Mouse (Mus musculus) forebrain, embryonic 11.5 days (tissue): ENCODE results near the gene Flnb. TPM values are rescaled to one million over a fixed set of nuclear protein-coding genes. Genes with fewer than 3 reads are reported as not detected.

Experiments used
- ATAC-seq: fragments of 200-750 bp; cut with Nextera tagmentation; replicated peaks from 2 replicates; pipeline ENCODE4 v1.8.0; 2017; ENCODE audit warnings: moderate TSS enrichment; ENCODE audit not compliant: low FRiP score
- DNase-seq: peaks from one replicate; pipeline ENCODE4 v3.0.0-alpha.2; 2017; ENCODE audit warnings: low spot score
- H3K27ac ChIP-seq: fragments of 300-500 bp; sonication (generic); 2 replicates; pipeline ENCODE4 v1.5.1; 2014; ENCODE audit warnings: low read depth, low read length
- H3K27me3 ChIP-seq: fragments of 300-500 bp; sonication (generic); 2 replicates; pipeline ENCODE4 v1.6.1; 2014; ENCODE audit warnings: mild to moderate bottlenecking, low read length, mixed read lengths; ENCODE audit not compliant: control insufficient read depth, insufficient read depth
- H3K36me3 ChIP-seq: fragments of 300-500 bp; sonication (generic); 2 replicates; pipeline ENCODE4 v1.6.1; 2014; ENCODE audit warnings: mild to moderate bottlenecking, low read length, moderate library complexity, mixed read lengths; ENCODE audit not compliant: control insufficient read depth, insufficient read depth
- H3K4me1 ChIP-seq: fragments of 300-500 bp; sonication (generic); replicated peaks from 2 replicates; pipeline ENCODE4 v1.6.1; 2014; ENCODE audit warnings: low read length, mixed read lengths; ENCODE audit not compliant: control insufficient read depth, insufficient read depth
- H3K4me2 ChIP-seq: fragments of 300-500 bp; sonication (generic); 2 replicates; pipeline ENCODE4 v1.6.1; 2014; ENCODE audit warnings: low read depth, mild to moderate bottlenecking, low read length, moderate library complexity, mixed read lengths; ENCODE audit not compliant: severe bottlenecking
- H3K4me3 ChIP-seq: fragments of 300-500 bp; sonication (generic); 2 replicates; pipeline ENCODE4 v1.5.1; 2014; ENCODE audit warnings: low read depth, low read length
- H3K9ac ChIP-seq: fragments of 300-500 bp; sonication (generic); 2 replicates; pipeline ENCODE4 v1.6.1; 2014; ENCODE audit warnings: low read length
- H3K9me3 ChIP-seq: fragments of 300-500 bp; sonication (generic); 2 replicates; pipeline ENCODE4 v1.6.1; 2016; ENCODE audit warnings: low read length, mixed read lengths; ENCODE audit not compliant: control insufficient read depth
- WGBS: fragments of 180-500 bp; shearing (Covaris S2); extraction: QIAGEN DNeasy Blood & Tissue Kit; methylation state at CpG from one replicate; pipeline ENCODE4 v1.1.7; 2014; 5-methylcytosine and 5-hydroxymethylcytosine counted together
- polyA plus RNA-seq: library from polyadenylated mRNA; unstranded; fragments of >200 nt; fragmentation: Nextera tagmentation; extraction: Ambion mirVana; gene quantifications from 2 replicates; pipeline ENCODE4 v1.2.1, GENCODE M21; 2014

Flnb gene
- polyA plus RNA-seq, 1 experiment from 2014 or later, result 27.2 TPM

GRCm38 (mm10) chr14:7978183-7978582 lies 160.4 kb downstream of the Flnb start:
- 81% methylated on average over 1 of the region's 1 CpGs for WGBS

DNA sequence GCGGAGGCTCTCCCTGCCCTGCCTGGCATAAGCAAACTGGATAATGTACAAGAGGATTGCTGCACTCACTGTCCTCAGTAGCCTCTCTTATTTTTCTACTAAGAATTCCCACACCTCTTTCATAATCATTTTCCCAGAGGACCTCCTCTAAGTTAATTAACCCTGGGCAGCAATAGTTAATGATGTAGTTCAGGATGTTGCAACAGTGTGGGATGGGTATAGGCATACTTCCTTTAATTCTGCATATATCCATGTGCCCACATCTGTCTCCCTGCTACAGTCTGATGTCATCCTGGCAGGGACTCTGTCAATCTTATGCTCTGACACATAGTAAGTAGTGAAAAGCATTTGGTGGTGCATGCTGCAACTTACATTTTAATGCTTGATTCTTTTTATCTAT lies 163.5 kb downstream of the Flnb start:
- Histone ChIP-seq H3K4me2 (no peak overlapping the region), H3K9ac (no peak overlapping the region), H3K27me3 (no peaks in the 10 kb centered on the region), H3K9me3 (no peaks in the 10 kb centered on the region), H3K4me1 (no peaks in the 10 kb centered on the region), H3K27ac (no peak overlapping the region), H3K4me3 (no peak overlapping the region), H3K36me3 (no peaks in the 10 kb centered on the region)
- WGBS, result 96% methylated on average over 1 of the region's 1 CpGs
- ATAC-seq (no peak), DNase-seq (no peak)

More at GRCm38 (mm10) chr14:7978183-7978582, 160.4 kb downstream of the Flnb start:
- H3K4me1 ChIP-seq, result no peaks in the 10 kb centered on the region
- H3K9me3 ChIP-seq, result no peaks in the 10 kb centered on the region
- no peak overlapping the region for H3K27ac ChIP-seq
- ATAC-seq (no peak), DNase-seq (no peak)
- no peak overlapping the region for H3K4me3 ChIP-seq
- H3K36me3 ChIP-seq, result no peaks in the 10 kb centered on the region
- H3K27me3 ChIP-seq, result no peaks in the 10 kb centered on the region
- H3K4me2 ChIP-seq, result no peak overlapping the region
- no peak overlapping the region for H3K9ac ChIP-seq

GRCm38 (mm10) chr14:7986913-7987312 lies 169.2 kb downstream of the Flnb start:
- Histone ChIP-seq H3K9ac (no peak overlapping the region), H3K9me3 (no peaks in the 10 kb centered on the region), H3K4me1 (no peaks in the 10 kb centered on the region), H3K27ac (no peak overlapping the region), H3K36me3 (no peaks in the 10 kb centered on the region), H3K4me3 (no peak overlapping the region), H3K4me2 (no peak overlapping the region), H3K27me3 (no peaks in the 10 kb centered on the region)
- DNase-seq (no peak), ATAC-seq (no peak)
- 98% methylated on average over 6 of the region's 6 CpGs for WGBS

DNA sequence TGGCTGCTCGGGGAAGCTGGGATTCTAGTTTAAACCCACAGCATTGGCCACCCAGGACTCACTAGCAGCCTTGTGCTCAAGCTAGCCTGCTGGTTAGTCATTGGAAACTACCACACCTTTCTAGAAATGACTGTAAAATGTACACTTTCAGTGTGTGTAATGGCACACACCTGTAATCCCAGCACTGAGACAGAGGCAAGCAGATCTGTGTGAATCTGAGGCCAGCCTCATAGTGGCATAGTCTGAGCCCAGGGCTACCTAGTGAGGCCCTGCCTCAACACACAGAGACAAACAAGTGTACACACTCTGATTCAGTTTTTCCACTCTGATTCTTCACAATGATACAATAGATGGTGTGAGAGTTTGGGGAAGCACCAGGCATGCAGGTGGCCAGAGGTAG lies 171.6 kb downstream of the Flnb start:
- ATAC-seq (no peak), DNase-seq (no peak)
- WGBS, result 61% methylated on average over 1 of the region's 1 CpGs
- H3K9ac ChIP-seq, result no peak overlapping the region
- H3K36me3 ChIP-seq, result no peaks in the 10 kb centered on the region
- no peaks in the 10 kb centered on the region for H3K9me3 ChIP-seq
- no peak overlapping the region for H3K4me3 ChIP-seq
- H3K4me1 ChIP-seq, result no peaks in the 10 kb centered on the region
- no peaks in the 10 kb centered on the region for H3K27me3 ChIP-seq
- no peak overlapping the region for H3K27ac ChIP-seq
- no peak overlapping the region for H3K4me2 ChIP-seq

DNA sequence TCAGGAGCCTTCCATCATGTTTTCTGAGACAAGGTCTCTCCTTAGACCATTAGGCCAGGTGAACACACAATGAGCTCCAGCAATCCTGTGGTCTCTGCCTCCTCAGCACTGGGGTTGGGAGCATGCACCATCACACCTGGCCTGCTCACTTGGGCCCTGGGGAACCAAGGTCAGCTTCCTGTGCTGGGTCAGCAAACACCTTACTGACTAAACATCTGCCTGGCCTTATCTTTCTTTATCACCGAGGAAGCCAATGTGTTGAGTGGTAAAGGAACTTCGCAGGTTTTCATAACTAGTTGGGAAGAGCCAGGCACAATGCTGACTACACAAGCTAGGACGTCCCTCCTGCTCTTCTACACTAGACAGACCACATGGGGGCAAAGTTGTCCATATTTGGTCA lies 172.2 kb downstream of the Flnb start:
- no peak overlapping the region for H3K27ac ChIP-seq
- 84% methylated on average over 3 of the region's 3 CpGs for WGBS
- H3K9me3 ChIP-seq, result no peaks in the 10 kb centered on the region
- DNase-seq (no peak), ATAC-seq (no peak)
- no peaks in the 10 kb centered on the region for H3K36me3 ChIP-seq
- H3K4me1 ChIP-seq, result no peaks in the 10 kb centered on the region
- no peak overlapping the region for H3K4me3 ChIP-seq
- H3K4me2 ChIP-seq, result no peak overlapping the region
- no peaks in the 10 kb centered on the region for H3K27me3 ChIP-seq
- no peak overlapping the region for H3K9ac ChIP-seq

- Histone ChIP-seq H3K27me3 (no peaks in the 10 kb centered on the region), H3K4me1 (no peaks in the 10 kb centered on the region), H3K9ac (no peak overlapping the region), H3K9me3 (no peaks in the 10 kb centered on the region), H3K27ac (no peak overlapping the region), H3K36me3 (no peaks in the 10 kb centered on the region), H3K4me2 (no peak overlapping the region), H3K4me3 (no peak overlapping the region)
- DNase-seq, result no peak
- WGBS, result 83% methylated on average over 5 of the region's 5 CpGs
- ATAC-seq, result no peak
Observed at GRCm38 (mm10) chr14:7991108-7991776, 173.5 kb downstream of the Flnb start.

DNA sequence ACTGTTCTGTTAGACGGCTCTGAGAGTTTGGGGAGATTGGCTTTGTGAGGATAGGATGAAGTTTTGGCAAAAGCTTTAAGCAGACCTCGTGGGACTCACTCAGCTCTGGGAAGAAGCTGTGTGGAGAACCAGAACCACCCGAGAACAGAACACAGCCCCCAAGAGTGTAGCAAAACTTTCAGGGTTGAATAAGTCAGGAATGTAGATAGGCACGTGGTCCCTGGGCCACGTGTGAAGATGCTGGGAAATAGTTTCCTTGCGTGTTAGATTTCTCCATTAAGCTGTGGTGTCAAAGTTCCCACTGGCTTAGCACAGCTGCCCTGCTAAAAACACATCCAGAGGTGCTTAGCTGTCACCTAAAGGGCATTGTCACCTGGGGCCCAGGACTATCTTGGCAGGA lies 174.4 kb downstream of the Flnb start:
- Histone ChIP-seq H3K9ac (no peak overlapping the region), H3K4me3 (no peak overlapping the region), H3K9me3 (no peaks in the 10 kb centered on the region), H3K27ac (no peak overlapping the region), H3K27me3 (no peaks in the 10 kb centered on the region), H3K36me3 (no peaks in the 10 kb centered on the region), H3K4me2 (no peak overlapping the region), H3K4me1 (no peaks in the 10 kb centered on the region)
- no peak for DNase-seq
- no peak for ATAC-seq
- WGBS, result 79% methylated on average over 6 of the region's 6 CpGs

- DNase-seq, result no peak
- Histone ChIP-seq H3K4me1 (no peaks in the 10 kb centered on the region), H3K27me3 (peaks cover 4% of the 10 kb centered on the region; the same call in 1 of the 2 replicates), H3K4me3 (no peak within 1 kb of the TSS), H3K9me3 (no peaks in the 10 kb centered on the region), H3K36me3 (no peaks in the 10 kb centered on the region), H3K9ac (no peak within 1 kb of the TSS), H3K27ac (no peak within 1 kb of the TSS), H3K4me2 (no peak within 1 kb of the TSS)
- no peak for ATAC-seq
- WGBS, result 77% methylated on average over 8 of the region's 8 CpGs
Observed at GRCm38 (mm10) chr14:7994271-7994767, 176.6 kb downstream of the Flnb start, which contains the start of gene Dnase1l3. Dnase1l3 (minus strand) TSS chr14:7994573.

DNA sequence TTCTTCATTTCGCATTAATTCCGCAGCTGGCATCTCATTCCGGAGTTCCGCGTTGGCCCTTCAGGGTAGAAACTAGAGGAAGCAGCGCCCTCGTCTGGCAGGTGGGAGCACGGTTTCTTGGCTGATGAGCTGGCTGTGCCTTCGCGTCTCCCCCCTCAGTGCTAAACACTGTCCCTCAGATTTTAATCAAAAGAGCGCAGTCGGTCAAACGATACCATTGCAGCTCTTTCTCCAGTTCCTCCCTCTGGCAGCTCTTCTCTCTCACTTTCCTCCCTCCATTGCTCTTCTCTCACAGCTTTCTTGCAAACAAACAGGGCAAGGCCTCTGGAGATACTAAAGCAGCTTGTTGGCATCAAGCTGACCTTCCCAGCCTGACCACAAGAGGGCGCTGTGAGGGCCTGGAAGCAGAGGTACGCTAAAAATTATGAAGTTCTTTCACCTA lies 179.5 kb downstream of the Flnb start:
- no peak overlapping the region for H3K27ac ChIP-seq
- H3K4me2 ChIP-seq, result peak overlapping the region; percentile 42; the same call in 1 of the 2 replicates
- H3K9me3 ChIP-seq, result no peaks in the 10 kb centered on the region
- peaks cover 17% of the 10 kb centered on the region for H3K27me3 ChIP-seq
- H3K4me3 ChIP-seq, result peak overlapping the region; percentile 16; the same call in 1 of the 2 replicates
- 2% methylated on average over 15 of the region's 15 CpGs for WGBS
- peak; percentile 92 for DNase-seq
- no peaks in the 10 kb centered on the region for H3K4me1 ChIP-seq
- ATAC-seq, result peak; percentile 70
- no peaks in the 10 kb centered on the region for H3K36me3 ChIP-seq
- H3K9ac ChIP-seq, result peak overlapping the region; percentile 39; the same call in 1 of the 2 replicates
